ENCODE assay signal across 9 mouse cellular contexts in genomic region chr1:118498311-118498710, GRCm38 (mm10).
DNase-seq lines count a peak whose midpoint lies in the region; ATAC-seq lines count a peak whose summit lies in the region.
"Had no signal": no experiment of that assay in that cellular context is flagged by ENCODE, and none has a peak within 500 bp of the region (broad histone marks: within the 10 kb centered on the region; RNA-seq: fewer than 3 reads in every experiment).

No protein-coding gene starts in this region.

- peaks cover 58% of the 10 kb centered on the region for H3K36me3 ChIP-seq in heart, embryonic 12.5 days
- H3K36me3 ChIP-seq in kidney, embryonic 16.5 days (ENCODE audit: insufficient read depth, low read length), result peaks cover 53% of the 10 kb centered on the region; the same call in 1 of the 2 replicates
- H3K36me3 ChIP-seq in liver, embryonic 11.5 days (ENCODE audit: control insufficient read depth, insufficient read depth, low read length), result peaks cover 20% of the 10 kb centered on the region
- peaks cover 36% of the 10 kb centered on the region for H3K36me3 ChIP-seq in stomach, embryonic 14.5 days (ENCODE audit: control insufficient read depth, insufficient read depth, low read length)

- H3K27ac ChIP-seq in heart, embryonic 12.5 days (ENCODE audit: poor library complexity, severe bottlenecking), result no peak overlapping the region
- no peak overlapping the region for H3K27ac ChIP-seq in kidney, embryonic 16.5 days (ENCODE audit: low read length)
- no peak overlapping the region for H3K27ac ChIP-seq in liver, embryonic 11.5 days (ENCODE audit: low read depth, low read length)
- H3K27ac ChIP-seq in stomach, embryonic 14.5 days (ENCODE audit: low read length), result no peak overlapping the region

- no peak overlapping the region for H3K4me2 ChIP-seq in heart, embryonic 12.5 days
- no peak overlapping the region for H3K4me2 ChIP-seq in kidney, embryonic 16.5 days (replicated peaks; ENCODE audit: low read depth, low read length)
- H3K4me2 ChIP-seq in liver, embryonic 11.5 days, result no peak overlapping the region
- no peak overlapping the region for H3K4me2 ChIP-seq in stomach, embryonic 14.5 days (replicated peaks; ENCODE audit: low read depth, low read length)

- peaks cover 21% of the 10 kb centered on the region for H3K4me1 ChIP-seq in heart, embryonic 12.5 days (replicated peaks)
- no peaks in the 10 kb centered on the region for H3K4me1 ChIP-seq in kidney, embryonic 16.5 days (ENCODE audit: insufficient read depth, low read length)
- H3K4me1 ChIP-seq in liver, embryonic 11.5 days (replicated peaks; ENCODE audit: control insufficient read depth, insufficient read depth, low read length), result no peaks in the 10 kb centered on the region
- H3K4me1 ChIP-seq in stomach, embryonic 14.5 days (ENCODE audit: control insufficient read depth, insufficient read depth, low read length), result no peaks in the 10 kb centered on the region

- peak; percentile 90 for DNase-seq in brain, adult 2 months (ENCODE audit: low read depth, low spot score)
- peak; percentile 43 for DNase-seq in liver, embryonic 11.5 days (ENCODE audit: low spot score)
- DNase-seq in natural killer cell, adult 2 months (ENCODE audit: low spot score in 2 of 2), result peak; percentile 62 to 73

- peak; percentile 96 for ATAC-seq in CD4-positive, CD25-positive, alpha-beta regulatory T cell, adult 4 months
- peak; percentile 95 for ATAC-seq in erythroblast, adult 5-6 weeks (replicated peaks; ENCODE audit: low FRiP score, poor library complexity, severe bottlenecking)
- peak; percentile 64; the same call in 1 of the 2 replicates for ATAC-seq in heart, embryonic 12.5 days (ENCODE audit: insufficient number of reproducible peaks, low FRiP score)
- ATAC-seq in kidney, embryonic 16.5 days (ENCODE audit: low FRiP score, low TSS enrichment), result peak; percentile 80; the same call in 1 of the 2 replicates
- peak; percentile 74 for ATAC-seq in liver, embryonic 11.5 days (replicated peaks; ENCODE audit: low FRiP score)
- ATAC-seq in stomach, embryonic 14.5 days (ENCODE audit: insufficient number of reproducible peaks, insufficient read depth, low FRiP score, low read depth), result peak; percentile 58; the same call in 1 of the 2 replicates

- H3K27me3 ChIP-seq in heart, embryonic 12.5 days (replicated peaks), result no peaks in the 10 kb centered on the region
- no peaks in the 10 kb centered on the region for H3K27me3 ChIP-seq in kidney, embryonic 16.5 days (ENCODE audit: insufficient read depth, low read length)
- H3K27me3 ChIP-seq in liver, embryonic 11.5 days (replicated peaks; ENCODE audit: control insufficient read depth, insufficient read depth, low read length), result no peaks in the 10 kb centered on the region
- no peaks in the 10 kb centered on the region for H3K27me3 ChIP-seq in stomach, embryonic 14.5 days (ENCODE audit: control insufficient read depth, insufficient read depth, low read length)

- no peaks in the 10 kb centered on the region for H3K9me3 ChIP-seq in heart, embryonic 12.5 days (replicated peaks)
- H3K9me3 ChIP-seq in kidney, embryonic 16.5 days (ENCODE audit: low read length), result no peaks in the 10 kb centered on the region
- H3K9me3 ChIP-seq in liver, embryonic 11.5 days (ENCODE audit: control insufficient read depth, low read length), result no peaks in the 10 kb centered on the region
- no peaks in the 10 kb centered on the region for H3K9me3 ChIP-seq in stomach, embryonic 14.5 days (ENCODE audit: control insufficient read depth, low read depth, low read length)

- 58% methylated on average over 5 of the region's 5 CpGs for WGBS in heart, embryonic 12.5 days
- WGBS in kidney, embryonic 16.5 days, result 77% methylated on average over 5 of the region's 5 CpGs
- 76% methylated on average over 5 of the region's 5 CpGs for WGBS in liver, embryonic 11.5 days
- WGBS in stomach, embryonic 14.5 days, result 75% methylated on average over 5 of the region's 5 CpGs

- H3K4me3 ChIP-seq in heart, embryonic 12.5 days, result no peak overlapping the region
- H3K4me3 ChIP-seq in kidney, embryonic 16.5 days (ENCODE audit: low read length), result no peak overlapping the region
- no peak overlapping the region for H3K4me3 ChIP-seq in liver, embryonic 11.5 days (ENCODE audit: low read depth, low read length)
- no peak overlapping the region for H3K4me3 ChIP-seq in stomach, embryonic 14.5 days (ENCODE audit: low read depth, low read length)
- H3K4me3 ChIP-seq: erythroblast, embryonic 14.5 days had no signal

- no peak overlapping the region for H3K9ac ChIP-seq in heart, embryonic 12.5 days
- no peak overlapping the region for H3K9ac ChIP-seq in kidney, embryonic 16.5 days (replicated peaks; ENCODE audit: low read length)
- H3K9ac ChIP-seq in liver, embryonic 11.5 days (ENCODE audit: low read depth, low read length), result no peak overlapping the region
- no peak overlapping the region for H3K9ac ChIP-seq in stomach, embryonic 14.5 days (replicated peaks; ENCODE audit: low read depth, low read length)
